Mouse (Mus musculus) heart, postnatal 25 days (tissue): ENCODE measurements around the gene Fam25c. TPM values are rescaled to one million over a fixed set of nuclear protein-coding genes. Genes with fewer than 3 reads are reported as not detected.
"Not testable (repeated sequence)": the region's sequence is repeated elsewhere in the genome, so short reads cannot be mapped to it uniquely, and the experiment has no call there.

ENCODE experiments used
- DNase-seq: peaks from one replicate; pipeline ENCODE4 v3.0.0; 2022; ENCODE audit warnings: low spot score
- intact Hi-C: fragments of 180-260 bp; cut with DNase I; formaldehyde crosslinking; loops from one replicate; pipeline ENCODE4 v1.15.1; 2025
- total RNA-seq, 2 experiments: library from RNA; stranded (reverse); gene quantifications; 2 replicates each; pipeline ENCODE4 v1.2.3; 2021

The Fam25c gene
- total RNA-seq, 2 experiments from 2014 or later: not detected

DNA sequence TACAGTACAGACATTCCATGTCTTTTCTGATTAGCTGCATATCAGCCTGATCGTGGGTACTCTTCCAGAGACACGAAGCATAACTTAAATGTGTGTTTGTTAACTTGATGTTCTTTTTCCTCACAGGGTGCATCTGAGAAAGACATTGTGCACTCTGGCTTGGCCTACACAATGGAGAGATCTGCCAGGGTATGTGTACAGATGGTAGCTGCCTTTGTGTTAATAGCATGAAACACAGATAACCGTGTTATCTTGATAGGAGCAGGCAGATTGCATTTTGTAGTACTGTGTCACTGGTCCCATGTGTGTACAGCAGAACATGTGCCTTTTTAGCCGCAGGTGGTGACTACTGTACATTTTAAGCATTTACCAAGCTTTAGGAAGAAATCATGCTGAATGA lies 13.2 kb downstream of the Fam25c start:
- intact Hi-C loops: no loop called here
- no peak for DNase-seq

DNA sequence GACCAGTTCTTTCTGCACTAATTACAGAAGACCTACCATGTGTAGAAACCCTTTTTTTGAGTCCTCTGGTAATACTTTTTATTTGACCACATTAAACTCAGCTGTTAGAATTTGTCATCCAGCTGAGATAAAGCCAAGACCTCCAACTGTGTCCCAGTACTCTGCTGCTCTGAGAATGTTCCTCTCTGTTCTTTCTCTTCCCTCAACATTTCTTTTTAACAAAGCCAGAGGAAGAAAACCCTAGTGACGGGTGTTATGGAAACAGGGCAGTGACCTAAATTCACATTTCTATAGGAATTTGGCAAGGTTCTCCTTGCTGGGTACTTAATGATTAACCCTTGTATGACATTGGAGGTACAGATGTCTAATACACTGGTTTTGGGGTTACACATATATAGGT lies 15.8 kb downstream of the Fam25c start:
- no peak for DNase-seq
- intact Hi-C loops: no loop called here

DNA sequence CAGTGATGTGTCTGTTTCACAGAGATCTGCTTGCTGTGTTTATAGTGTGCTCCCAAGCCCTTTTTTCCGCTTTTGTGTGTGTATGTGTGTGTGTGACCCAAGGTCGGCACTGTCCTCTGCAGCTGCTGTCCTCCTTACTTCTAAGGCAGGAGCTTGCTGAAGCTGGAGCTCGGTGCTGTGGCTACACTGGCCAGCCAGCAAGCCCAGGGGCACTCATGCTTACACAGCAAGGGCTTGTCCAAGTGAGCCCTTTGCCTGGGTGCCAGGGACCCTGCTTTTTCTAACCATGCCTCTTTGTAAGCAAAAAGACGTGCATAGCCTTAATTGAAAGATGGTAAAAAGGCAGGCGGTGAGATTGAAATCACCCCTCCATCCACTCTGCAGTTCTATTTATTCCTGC lies 22.8 kb downstream of the Fam25c start:
- DNase-seq: no peak
- intact Hi-C loops: no loop called here

DNA sequence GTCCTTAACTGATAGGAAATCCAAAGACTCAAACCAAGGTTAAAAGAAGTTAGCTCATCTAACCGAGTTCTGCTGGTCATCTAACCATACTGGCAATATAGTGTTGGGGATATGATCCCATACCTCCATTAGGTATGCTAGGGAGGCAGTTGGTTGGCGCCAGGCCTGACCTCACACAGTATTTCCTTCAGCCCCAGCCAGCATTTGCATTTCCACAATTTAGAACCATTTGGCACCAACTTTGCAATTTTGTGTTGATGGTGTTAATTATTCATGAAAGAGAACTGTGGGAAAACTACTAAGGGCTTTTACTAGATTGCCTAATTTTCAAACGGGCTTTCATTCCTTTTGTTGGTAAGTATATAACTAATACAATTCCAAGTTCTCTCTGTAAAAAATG lies 23.3 kb downstream of the Fam25c start:
- intact Hi-C loops: no loop called here
- DNase-seq: no peak

DNA sequence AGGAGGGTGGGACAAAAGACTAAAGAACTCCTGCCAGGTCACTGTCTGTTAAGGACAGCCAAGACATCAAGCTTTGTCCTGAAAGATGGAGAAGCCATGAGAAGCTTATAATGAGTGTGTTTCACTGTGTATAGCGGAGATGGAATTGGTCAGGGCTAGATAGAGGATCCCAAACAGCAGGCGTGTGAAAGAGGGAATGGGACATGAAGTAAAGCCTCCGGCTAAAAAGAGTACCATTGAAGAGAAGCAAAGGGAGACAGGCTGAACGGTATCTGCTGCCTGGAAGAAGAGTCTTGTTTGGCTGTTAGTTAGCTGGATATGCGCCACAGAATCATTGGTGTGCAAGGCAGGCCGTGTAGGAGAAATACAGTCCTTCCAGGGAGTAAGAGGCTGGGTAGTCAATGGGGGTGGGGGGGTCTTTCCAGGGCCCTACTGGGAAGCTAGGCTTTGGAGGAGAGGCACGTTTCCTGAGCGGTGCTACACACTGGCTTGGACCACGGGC lies 24.5 kb downstream of the Fam25c start:
- DNase-seq: no peak
- intact Hi-C loops: no loop called here

DNA sequence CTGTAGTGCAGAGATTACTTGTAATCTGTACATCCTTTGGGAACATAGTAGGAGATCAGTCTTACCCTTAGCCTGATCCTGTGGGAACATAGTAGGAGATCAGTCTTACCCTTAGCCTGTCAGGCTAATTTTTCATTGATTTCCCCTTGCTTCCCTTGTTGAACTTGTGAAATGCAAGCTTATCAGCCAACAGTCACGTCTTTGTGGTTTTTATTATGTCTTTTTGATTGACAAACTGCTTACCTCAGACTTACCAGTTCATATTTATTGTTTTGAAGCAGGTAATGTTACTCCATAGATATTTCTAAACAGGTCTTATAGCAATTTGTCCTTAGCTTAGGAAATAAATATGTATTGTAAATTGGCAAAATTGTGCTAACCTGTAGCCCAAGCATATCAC lies 27.6 kb downstream of the Fam25c start:
- DNase-seq: no peak
- intact Hi-C loops: no loop called here

DNA sequence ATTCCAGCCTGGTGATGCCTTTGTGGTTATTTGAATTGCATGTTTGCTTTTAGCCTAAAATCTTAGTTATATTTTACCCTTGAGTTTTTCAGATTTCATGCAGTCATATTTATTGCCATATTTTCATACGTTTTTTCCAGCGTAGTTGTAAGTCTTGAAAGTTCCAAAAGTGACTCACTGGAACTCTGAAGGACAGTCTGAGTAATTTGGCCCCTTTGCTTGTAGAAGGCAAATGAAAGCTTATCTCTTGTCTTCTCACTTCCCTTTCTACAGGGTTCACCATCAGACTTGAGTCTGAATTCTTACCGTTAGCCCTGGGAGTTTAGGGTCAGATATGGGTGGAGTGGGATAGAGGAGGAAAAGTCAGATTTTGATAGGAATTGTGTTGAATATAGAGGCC lies 28.6 kb downstream of the Fam25c start:
- DNase-seq: no peak

DNA sequence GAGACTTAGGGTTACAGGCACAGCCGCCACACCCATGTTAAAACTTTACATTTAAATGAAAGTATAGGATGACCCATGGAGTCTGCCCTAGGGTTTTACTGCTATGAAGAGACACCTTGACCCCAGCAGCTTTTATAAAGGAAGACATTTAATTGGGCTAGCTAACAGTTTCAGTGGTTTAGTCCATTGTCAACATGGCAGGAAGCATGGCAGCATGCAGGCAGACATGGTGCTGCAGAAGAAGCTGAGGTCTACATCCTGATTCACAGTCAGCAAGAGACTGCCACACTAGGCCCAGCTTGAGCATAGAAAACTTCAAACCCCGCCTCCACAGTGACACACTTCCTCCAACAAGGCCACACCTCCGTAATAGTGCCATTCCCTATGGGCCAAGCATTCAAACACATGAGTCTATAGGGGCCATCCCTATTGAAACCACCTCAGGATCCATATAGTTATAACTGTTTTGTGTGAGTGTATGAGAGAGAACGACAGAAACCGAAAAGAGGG lies 31.6 kb downstream of the Fam25c start:
- DNase-seq: no peak
- intact Hi-C loops: no loop called here

More for the DNA sequence above, 28.6 kb downstream of the Fam25c start:
- intact Hi-C loops: no loop called here

DNA sequence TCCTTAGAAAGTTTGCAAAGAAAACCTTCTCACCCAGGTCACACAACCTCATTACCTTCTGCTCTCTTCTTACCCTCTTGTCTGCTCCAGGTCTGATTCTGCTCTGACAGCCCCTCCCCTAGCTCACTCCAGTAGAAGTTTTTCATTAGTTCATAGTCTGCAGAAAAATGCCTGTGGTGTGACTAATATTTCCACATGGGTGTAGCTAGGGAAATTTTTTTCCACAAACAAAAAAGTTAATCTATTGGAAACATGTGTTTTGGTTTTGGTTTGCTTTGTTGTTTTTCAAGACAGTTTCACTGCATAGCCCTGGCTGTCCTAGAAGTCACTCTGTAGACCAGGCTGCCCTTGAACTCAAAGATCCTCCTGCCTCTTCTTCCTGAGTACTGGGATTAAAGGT lies 37.1 kb downstream of the Fam25c start:
- intact Hi-C loops: loop anchor here (10.0 kb wide), 1 partner anchor 187 kb away; the partner anchor contains the start of gene Bmpr1a
- no peak for DNase-seq

DNA sequence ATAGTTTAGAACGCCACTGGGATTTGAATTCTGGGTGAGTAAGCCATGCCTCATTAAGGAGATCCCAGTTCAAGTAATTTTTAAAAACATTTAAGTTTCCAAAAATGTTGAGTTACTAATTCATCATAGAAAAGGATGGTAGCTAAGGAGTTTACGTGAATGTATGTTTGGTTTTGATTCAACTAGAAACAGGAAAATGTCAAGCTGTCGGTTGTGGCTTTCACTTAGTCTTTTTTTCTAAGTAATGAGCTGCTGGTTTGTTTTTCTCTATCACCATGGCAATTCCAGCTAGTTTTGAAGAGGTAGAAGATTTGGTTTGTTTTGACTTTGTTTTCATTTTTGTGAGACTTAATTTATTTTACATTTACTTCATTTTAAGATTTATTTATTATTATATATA lies 37.8 kb downstream of the Fam25c start:
- no peak for DNase-seq
- intact Hi-C loops: loop anchor here (10.0 kb wide), 1 partner anchor 187 kb away; the partner anchor contains the start of gene Bmpr1a

DNA sequence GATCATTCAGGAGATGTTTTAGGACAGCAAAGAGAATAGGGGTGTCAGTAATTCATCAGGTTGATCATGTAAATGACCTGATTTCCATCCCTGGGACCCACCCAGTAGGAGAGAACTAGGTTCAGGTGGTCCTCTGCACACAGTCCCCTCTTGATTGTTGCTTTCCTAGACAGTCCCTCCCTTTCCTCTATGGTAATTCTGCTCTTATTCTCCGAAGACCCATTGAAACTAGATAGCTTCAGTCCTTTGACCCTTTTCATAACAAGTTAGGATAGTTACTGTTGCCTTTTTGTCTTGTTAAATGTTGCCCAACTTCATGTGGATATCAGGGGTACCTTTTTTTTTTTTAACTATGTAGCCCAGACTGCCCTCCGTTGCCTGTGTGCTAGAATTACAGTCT lies 38.9 kb downstream of the Fam25c start:
- intact Hi-C loops: loop anchor here (10.0 kb wide), 1 partner anchor 188 kb away; the partner anchor contains the start of gene Bmpr1a
- no peak for DNase-seq

DNA sequence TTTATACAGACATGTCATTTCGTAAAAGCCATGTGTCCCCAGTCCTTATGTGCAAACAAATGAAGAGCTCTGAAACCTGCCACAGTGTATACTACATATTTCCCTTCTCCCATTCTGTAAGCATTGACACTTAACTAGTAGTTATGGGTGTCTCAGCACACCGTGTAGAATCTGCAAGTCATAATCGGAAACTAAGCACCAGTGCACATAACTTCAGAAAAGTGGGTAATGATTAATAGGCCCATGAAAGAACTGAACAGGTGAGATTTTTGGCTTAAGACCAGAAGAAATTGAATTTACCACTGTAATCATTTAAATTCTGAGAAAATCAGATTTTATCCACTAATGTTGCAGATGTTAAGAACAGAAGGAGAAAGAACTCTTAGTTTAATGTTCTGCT lies 40.4 kb downstream of the Fam25c start:
- intact Hi-C loops: loop anchor here (5.0 to 10.0 kb wide), 3 partner anchors 42 to 190 kb away; partner anchors contain the start of gene Bmpr1a
- no peak for DNase-seq

DNA sequence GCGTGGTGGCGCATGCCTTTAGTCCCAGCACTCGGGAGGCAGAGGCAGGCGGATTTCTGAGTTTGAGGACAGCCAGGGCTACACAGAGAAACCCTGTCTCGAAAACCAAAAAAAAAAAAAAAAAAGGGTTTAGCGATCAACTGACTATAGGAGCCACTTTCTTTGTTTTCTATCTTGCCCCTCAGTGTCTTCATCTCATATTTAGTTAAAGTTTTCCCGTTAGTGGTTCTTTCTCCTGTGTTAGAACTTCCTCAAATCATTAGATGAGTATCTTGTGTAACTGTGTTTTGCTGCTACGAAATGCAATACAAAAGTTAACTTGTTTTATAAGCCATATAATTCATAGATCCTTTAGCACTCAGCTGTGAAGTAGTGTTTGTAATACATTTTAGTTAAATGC lies 40.9 kb downstream of the Fam25c start:
- DNase-seq: not testable (repeated sequence)
- intact Hi-C loops: loop anchor here (5.0 to 10.0 kb wide), 3 partner anchors 42 to 190 kb away; partner anchors contain the start of gene Bmpr1a

DNA sequence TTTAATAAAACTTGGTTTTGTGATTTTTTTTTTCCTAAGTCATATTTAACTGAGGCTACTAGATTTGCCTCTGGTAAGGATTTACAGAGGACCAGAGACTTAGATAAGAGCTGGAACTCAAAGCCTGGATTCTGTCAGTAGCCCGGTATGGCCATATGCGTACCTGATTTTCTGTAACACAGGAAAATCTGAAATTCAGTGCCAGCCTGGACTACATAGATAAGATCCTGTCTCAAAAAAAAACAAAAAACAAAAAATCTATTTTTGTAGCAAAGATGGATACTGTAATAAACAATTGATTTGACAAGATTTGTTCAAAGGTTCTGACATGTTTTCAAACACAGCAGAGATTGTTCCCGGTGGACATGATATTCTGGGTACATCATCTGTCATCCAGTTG lies 41.6 kb downstream of the Fam25c start:
- DNase-seq: no peak
- intact Hi-C loops: loop anchor here (5.0 to 10.0 kb wide), 3 partner anchors 41 to 191 kb away; partner anchors contain the start of gene Bmpr1a

DNA sequence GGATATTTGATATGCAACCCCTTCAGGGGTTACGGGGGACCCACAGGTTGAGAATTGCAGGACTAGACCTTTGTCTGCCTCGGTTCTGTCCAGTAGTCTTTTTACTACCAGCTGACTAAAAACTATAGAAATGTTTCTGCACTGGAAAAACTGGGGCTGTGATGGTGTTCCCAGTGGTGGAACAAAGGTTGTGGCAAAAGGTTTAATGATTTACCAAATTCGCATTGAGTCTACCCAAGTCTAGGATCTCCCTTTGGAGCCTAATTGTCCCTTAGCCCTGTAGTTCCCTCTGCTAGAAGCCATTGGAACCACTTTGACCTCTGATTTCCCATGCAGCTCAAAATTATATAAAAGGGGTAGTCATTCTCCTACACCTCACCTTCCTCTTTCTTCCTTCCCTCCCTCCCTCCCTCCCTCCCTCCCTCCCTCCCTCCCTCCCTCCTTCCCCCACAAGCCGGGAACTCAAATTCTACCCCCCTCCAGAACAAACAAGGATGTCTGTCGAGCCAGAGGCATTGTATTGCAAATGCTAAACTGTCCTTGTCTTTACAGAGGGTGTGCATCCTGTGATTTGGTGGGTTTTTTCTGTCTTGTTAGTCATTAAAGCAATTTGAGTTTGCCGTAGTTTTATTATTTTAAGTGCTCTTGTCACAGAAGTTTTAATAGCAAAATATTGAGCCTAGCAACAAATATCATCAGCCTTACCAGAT lies 42.7 kb downstream of the Fam25c start:
- DNase-seq: no peak
- intact Hi-C loops: loop anchor here (5.0 to 10.0 kb wide), 3 partner anchors 40 to 192 kb away; partner anchors contain the start of gene Bmpr1a

DNA sequence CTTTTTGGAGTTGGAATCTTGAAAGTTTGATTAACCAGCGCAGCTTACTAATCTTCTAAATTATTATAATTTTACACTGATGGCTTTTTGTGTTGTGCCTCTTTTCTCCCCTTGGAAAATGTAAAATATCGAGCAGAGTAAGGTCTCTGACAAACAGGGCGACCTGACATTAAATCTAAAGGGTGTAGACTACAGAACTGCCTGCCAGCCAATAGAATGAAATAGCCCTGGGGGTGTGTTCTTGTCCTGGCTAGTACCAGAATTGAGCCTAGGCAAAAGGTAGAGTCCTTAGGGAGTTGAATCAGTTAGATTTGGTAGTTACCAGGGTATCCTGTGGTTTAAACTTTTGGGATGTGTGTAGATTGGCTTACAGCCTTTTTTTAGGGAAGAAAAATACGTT lies 43.5 kb downstream of the Fam25c start:
- intact Hi-C loops: loop anchor here (5.0 to 10.0 kb wide), 3 partner anchors 39 to 193 kb away; partner anchors contain the start of gene Bmpr1a
- DNase-seq: no peak

DNA sequence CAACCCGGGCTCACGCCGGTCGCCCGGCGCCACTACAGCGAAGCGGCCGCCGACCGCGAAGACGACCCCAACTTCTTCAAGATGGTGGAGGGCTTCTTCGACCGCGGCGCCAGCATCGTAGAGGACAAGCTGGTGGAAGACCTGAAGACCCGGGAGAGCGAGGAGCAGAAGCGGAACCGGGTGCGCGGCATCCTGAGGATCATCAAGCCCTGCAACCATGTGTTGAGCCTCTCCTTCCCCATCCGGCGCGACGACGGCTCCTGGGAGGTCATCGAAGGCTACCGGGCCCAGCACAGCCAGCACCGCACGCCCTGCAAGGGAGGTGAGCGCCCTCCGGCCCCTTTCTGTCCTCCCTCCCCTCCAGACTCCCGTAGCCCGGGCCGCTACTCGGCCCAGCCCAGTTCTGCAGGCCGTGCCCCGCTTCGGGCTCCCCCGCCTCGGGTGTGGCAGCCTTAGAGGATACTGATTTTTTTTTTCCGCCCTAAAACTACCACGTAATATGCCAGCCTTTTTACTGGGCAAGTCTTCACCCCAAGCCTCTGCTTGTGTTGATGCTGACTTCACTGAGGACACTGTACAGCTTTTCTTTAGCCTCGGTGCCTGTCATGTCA lies 44.1 kb downstream of the Fam25c start:
- intact Hi-C loops: loop anchor here (5.0 to 10.0 kb wide), 3 partner anchors 39 to 194 kb away; partner anchors contain the start of gene Bmpr1a
- peak; percentile 36 for DNase-seq

DNA sequence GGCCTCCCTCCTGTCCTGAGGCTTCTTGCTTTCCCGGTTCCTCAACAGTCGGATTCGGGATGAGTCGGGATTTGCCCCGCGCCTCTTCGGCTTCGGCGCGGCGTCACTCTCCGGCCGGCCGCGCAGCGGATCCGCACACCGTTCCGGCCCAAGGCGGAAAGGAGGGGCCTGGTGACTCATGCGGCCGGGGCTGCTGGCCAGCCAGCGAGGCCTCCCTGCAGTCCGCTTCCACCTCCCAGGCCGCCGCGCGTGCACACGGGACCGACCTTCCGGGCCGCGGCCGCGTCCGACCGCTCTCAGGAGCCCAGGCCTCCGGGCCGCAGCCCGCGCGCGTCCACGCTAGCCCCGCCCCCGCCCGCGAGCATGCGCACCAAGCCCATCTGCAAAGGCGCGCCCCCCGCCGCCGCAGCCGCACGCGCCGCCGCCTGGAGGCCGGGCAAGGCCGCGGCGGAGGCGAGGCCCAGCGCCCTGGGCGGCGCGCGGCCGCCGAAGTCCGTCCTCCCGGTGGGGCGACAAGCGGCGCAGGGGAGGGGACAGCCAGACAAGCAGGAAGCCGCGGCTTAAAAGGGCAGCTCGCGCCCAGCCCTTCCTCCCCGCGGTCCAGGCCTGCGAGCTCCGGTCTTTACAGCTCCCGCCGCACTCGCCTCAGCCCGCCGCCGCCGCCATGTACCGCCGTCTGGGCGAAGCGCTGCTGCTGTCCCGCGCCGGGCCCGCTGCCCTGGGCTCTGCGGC lies 44.8 kb downstream of the Fam25c start, which contains the start of the genes Shld2 and Glud1:
Gene Shld2, minus strand, starts transcription at position 260 of the 732 bp plus-strand sequence.
Gene Glud1, plus strand, starts transcription at position 494 of the 732 bp plus-strand sequence.
- intact Hi-C loops: loop anchor here (5.0 to 10.0 kb wide), 3 partner anchors 38 to 194 kb away; partner anchors contain the start of gene Bmpr1a
- DNase-seq: peak; percentile 96

DNA sequence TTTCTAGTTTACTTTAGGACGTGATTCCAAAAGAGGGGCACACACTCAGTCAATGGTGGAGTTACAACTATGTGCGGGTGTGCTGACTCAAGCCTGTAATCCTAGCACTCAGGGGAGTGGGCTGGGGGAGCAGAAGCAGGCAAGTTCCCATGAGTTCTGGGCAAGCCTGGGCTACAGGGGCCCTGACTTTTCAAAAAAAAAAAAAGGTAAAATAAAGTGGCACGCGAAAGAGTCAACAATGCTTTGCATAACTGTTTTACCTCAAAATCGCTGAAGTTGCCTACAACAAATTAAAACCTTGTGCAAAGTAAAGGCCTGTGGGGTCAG lies 45.4 kb downstream of the Fam25c start:
- no peak for DNase-seq
- intact Hi-C loops: loop anchor here (5.0 to 10.0 kb wide), 3 partner anchors 38 to 195 kb away; partner anchors contain the start of gene Bmpr1a

DNA sequence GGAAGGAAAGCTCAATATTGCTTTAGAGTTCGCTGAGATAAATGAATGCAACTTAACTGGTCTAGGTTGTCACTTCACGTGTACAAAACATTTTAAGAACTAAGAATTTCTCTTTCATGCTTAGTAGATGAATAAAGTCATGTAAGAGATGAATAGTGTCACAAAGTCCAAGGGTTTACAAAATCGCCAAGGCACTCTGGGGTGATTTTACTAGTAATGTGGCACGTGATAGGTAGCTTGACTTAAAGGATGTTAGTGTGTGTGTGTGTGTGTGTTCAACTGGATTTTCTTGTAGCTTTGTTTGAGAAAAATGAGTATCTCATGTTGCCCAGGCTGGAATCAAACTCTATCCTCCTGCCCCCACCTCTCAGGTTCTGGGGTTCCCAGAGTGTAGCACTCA lies 46.0 kb downstream of the Fam25c start:
- intact Hi-C loops: no loop called here

More for the DNA sequence above, 46.0 kb downstream of the Fam25c start:
- no peak for DNase-seq
